Mouse (Mus musculus) adrenal gland, adult 8-10 months (tissue): ENCODE results near the gene Mipol1. TPM values are rescaled to one million over a fixed set of nuclear protein-coding genes. Genes with fewer than 3 reads are reported as not detected.
"Not testable (repeated sequence)": the region's sequence is repeated elsewhere in the genome, so short reads cannot be mapped to it uniquely, and the experiment has no call there.

Source experiments
- DNase-seq: peaks from one replicate; pipeline ENCODE4 v3.0.0; 2022
- total RNA-seq, 4 experiments: library from RNA; stranded (reverse); gene quantifications; 2 replicates each; pipeline ENCODE4 v1.2.4; 2022

The Mipol1 gene
- total RNA-seq = 10 to 100 TPM; 10.3 to 16.0 (median 13.5) TPM

DNA sequence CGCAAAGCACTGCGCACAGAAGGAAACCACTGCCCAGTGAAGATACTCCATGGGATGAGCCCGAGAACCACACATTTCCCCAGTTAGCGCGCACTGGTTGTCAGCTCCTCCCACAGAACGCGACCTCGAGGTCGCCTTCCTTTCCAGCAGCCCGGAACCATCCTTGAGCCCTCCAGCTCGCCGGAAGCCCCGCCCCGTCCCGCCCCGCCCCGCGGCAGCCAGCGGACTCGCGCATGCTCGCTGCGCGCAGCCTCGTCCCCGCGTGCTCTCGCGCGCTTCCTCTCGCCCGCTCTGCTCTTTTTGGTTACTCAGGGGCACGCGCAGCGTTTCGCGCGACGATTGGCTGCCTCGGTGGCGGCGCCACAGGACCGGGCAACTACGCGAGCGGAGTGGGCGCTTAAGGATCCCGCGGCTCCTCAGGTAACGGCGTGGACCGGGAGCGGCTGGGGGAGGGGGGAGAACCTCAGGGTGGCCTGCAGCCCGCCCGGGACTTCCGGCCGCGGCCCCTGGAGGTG lies at the start of gene Mipol1, which contains the start of gene Prps1l3:
TSS of gene Mipol1 (plus strand) at position 236 of the 515 bp plus-strand sequence.
TSS of gene Prps1l3 (plus strand) at position 221 of the 515 bp plus-strand sequence.
- DNase-seq = peak; percentile 84

DNA sequence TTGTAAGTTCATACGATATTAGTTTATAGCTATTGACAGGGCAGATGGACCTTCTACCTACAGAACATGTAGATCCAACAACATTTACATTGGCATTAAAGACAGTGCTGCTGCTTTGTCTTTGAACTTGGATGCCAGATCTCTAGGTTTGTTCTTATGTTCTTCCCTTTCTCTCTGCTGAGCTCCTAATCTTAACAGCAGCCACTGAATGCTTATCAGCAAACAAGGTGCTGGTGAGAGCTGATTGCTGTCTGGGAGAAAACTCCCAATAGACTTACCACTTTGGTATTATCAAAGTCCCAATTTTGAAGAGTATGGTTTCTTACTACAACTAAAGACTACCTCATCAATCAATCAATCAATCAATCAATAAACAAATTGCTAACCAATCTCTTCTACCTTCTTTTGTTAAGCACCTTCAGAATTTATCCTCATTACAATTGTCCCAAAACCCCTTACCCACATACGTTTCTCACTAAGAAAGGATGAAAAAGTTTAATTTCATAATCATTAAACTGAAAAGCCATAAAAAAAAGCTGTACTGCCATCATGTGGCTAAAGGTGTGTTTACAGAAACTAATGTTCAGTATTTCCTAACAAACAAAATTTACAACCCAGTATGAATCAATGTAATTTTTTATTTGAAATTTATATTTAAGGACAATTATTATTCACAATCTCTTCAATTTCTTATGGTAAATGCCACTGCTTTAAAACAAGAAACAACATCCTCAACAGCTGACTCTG lies 45.7 kb upstream of the Mipol1 start:
- DNase-seq = no peak

DNA sequence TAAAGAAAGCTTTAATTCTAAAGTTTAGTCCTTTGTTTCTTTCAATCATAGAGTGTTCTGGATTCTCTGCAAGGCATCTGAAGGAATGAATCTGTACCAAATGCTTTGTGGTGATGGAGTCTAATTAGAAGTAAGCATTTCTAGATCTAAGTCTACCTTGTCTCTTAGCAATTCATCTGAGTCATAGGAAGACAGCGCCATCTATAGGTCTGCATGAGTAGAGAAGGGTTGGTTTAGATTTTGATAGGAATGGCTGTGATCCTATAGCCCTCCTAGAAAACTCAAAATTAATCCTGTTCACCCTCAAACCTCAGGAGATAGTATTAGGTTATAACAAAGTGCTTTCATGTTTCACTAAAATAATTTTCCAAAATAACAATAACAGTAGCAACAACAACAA lies 44.8 kb upstream of the Mipol1 start:
- DNase-seq = no peak

DNA sequence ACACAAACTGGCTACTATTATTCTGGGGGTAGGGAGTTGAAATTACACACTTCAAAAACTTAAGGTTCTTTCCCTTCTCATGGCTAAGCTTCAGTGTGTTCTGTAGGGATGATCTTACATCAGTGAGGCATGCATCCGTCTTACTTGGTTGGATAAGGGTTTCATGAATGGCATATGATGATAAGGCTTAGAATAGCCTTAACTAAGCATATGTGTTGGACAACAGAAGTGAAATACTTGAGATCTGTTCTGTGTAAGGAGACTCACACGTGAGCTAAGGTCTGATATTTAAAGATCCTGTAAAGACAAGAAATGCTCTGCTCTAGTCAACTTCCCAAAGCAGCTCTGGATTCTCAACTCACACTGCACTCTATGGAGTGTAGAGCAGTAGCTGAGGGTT lies 44.1 kb upstream of the Mipol1 start:
- DNase-seq = no peak

DNA sequence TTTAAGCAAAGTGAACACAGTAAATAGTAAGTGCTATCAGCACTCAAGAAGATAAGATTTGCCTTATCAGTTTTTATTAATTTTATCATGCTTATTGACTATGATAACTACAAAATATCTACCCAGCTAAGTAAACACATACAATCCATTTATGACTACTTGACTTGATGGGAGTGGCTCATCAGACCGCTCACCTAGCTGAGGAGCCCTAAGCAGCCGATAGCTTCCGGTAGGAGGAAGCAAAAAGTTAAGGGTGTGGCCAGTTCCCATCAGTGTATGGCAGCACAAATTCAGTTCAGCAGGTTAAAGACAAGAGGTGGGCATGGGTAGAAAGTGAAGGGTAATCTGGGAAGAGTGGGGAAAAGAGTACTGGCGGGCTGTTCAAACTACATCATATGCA lies 43.2 kb upstream of the Mipol1 start:
- no peak for DNase-seq

DNA sequence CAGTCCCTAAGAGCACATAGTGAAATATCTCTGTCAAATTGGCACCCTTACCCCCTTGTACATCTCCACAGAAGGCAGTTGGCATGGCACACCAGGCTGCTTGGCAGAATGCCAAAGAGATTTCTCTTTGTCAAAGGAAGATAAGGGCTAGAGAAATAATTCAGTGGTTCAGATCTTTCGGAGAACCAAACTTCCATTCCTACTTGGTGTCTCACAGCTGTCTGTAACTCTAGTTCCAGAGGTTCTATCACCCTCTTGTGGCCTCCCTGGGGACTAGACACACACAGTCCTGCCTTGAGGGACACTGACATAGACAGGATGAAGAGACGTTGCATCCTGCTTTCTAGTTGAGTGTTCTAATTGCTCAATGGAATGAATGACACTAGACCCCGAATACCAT lies 35.6 kb upstream of the Mipol1 start:
- peak; percentile 33 for DNase-seq

DNA sequence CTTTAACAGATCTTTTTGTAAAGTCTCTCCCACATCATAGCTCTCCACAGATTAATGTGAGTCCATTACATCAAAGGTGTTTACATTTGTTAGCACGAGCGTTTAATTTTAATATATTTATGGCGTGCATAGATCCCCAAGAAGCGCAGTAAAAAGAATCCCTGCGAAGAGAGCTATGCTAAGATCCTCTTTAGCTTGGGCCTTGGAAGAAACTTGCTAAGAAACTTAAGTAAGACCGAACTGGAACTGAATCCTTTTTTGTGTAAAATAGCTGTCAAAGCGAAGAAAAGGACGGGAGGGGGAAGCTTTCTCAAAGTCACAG lies 34.0 kb upstream of the Mipol1 start:
- DNase-seq = no peak

DNA sequence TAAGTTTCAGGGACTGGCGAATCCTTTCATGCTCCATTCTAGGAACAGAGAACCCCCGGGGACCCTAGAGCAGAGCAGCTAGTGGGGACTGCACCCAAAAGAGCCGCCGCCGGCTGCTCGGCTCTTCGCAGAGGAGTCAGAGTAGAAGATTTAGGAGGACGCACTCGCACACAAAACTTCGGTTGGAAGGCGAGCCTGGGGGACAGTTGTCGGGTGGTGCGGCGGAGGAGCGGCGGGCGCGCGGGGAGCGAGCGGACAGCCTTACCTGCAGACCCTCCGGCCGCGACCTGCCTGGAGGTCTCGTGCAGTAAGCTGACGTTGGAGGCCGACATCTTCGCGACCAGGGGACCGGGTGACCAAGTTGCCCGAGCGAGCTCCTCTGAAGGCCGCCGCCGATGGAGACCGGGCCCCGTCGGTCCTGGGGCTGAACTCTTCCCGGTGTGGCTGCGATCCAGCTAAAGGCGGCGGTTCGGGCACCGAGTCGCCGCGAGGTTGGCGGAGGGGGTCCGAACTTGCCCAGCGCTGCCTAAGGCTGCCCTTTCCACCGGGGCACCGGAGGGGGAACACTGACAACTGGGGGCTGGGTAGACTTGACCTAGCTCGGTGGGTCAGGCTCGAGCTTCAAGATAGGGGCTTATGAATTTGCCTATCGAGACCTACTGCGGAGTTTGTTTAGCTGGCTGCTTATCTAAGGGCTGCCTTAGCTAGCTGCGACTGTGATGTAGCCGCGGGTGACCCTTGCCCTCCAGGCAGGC lies 33.4 kb upstream of the Mipol1 start:
- no peak for DNase-seq

DNA sequence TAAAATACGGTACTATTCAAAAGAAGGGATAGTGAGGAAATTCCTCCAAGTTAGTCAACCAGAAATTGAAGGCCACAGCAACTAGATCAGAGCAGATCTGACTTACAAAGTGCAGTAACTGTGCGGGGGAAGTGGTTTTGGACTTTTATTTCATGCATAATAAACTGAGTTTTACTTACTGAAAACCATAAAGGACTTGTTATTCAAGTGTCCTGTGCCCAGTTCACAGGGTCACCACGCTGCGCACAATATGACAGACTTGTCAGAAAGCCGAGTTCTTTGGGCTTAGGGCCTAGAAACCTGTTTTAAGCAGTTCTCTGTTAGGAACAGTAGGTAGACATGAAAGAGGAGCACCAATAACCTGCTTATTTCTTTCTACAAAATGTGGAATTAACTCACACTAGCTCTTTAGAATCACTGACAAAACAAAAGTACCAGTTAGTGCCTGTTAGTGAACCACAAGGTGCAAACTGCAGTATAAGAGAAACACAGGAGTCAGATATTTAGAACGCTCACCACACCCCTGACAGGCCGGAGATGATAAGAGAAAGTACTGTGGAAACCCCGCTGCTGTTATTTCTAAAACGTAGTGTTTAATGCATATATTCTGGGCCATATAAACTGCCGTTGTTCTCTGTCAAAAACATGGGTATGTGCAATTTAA lies 32.7 kb upstream of the Mipol1 start, which contains the start of gene Slc25a21:
TSS of gene Slc25a21 (minus strand) at position 110 of the 664 bp plus-strand sequence.
- DNase-seq = no peak

DNA sequence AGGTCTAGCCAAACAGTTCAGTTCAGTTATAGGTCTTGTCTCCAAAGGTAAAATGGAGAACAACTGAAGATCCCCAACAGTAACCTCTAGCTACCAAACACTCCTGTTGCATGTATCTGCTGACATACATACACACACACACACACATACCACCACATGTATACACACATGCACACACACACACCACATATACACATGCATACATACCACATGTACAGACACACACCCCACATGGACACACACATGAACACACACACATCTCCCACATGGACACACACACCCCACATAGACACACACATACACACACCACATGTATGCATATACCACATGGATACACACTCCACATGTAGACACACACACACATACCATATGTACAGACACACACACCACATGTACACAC lies 32.0 kb upstream of the Mipol1 start:
- DNase-seq = no peak

DNA sequence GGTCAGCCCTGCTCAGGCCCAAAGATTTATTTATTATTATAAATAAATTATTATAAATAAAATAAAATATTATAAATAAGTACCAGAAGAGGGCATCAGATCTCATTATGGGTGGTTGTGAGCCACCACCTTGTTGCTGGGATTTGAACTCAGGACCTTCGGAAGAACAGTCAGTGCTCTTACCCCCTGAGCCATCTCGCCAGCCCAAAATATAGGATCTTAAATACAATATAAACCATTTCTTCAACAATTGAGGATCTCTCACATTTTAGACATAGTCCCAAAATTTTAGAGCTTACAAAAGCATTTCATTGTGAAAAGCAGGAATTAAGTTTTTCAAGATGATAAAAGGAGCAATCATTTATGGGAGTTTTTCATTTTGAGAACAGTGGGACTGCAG lies 30.8 kb upstream of the Mipol1 start:
- DNase-seq = no peak

DNA sequence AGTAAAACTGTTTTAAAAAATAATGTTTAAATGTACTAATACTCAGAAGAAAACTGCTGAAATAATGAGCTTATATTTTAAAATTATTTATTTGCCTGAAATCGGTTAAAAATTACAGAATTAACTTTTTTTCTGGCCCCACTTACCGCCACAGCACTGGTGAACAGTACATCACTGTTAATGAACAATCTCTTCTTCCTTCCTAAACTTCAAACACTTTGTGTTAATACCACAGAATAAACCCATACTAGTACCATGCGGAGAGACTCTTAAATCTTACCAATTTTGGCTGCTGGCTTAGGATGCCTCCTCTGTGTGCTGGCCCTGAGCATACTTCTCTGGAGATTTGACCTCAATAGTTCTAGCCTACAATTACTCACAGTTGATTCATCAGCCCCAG lies 28.3 kb upstream of the Mipol1 start:
- DNase-seq = no peak

DNA sequence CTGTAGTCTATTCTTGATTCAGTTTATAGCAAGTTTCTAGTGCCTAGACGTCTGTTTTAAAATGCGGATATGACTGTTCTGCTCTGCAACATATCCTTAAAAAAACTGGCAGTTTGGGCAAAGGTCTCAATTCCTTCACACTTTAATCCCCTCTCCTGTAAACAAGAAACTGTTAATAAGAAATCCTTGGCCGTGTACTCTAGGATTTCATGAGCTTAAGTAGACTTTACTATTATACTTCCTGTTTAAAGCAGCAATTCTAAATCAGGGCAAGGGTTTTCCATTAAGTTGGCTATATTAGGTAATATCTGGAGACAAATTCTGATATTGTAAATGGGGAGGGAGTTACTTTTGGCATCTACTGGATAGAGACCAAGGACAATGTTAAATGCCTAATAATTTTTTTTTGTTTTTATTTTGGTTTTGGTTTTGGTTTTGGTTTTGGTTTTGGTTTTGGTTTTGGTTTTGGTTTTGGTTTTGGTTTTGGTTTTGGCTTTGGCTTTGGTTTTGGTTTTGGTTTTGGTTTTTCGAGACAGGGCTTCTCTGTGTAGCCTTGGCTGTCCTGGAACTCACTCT lies 25.9 kb upstream of the Mipol1 start:
- DNase-seq = no peak

DNA sequence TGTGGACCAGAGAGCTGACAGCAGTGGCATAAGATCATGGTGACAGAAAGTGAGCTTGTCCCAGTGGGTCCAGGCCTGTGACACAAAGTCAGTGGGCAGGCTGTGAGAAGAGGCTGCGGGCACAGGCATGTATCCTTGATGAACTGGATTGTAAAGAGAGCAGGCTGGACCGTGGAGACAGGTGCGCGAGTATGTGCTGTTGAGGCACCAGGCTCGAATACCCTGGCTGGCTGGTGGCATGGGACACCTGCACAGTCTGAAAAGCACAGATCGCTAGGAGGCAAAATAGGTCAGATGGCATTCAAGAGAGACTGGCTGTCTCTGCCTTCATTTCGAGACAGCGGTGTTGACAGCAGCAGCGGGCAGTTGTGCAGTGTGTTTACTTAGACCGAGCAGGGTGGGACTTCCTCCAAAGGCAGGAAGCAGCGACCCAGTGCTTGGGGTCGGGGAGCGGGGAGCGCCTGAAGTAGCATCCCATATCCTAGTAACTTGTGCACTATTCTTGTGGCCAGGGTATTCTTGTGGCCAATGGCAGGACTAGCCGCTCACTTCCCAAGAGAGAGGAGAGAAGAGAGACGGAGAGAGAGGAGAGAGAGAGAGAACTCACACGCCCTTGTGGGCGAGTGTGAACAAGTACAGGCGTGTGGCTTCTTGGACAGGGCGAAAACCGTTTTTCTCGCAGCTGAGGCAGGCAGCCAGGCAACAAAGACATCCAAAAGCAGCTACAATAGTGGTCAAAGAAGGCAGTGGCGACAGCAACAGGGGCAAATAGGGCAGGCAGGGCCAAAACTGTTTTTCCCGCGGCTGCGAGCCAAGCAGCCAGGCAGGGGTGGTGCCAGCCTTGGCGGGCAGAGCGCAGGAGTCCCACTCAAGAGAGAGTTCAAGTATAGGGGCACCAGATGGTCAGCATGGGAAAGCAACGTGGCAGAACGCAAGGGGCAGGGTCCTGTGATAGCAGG lies 18.6 kb upstream of the Mipol1 start:
- no peak for DNase-seq

DNA sequence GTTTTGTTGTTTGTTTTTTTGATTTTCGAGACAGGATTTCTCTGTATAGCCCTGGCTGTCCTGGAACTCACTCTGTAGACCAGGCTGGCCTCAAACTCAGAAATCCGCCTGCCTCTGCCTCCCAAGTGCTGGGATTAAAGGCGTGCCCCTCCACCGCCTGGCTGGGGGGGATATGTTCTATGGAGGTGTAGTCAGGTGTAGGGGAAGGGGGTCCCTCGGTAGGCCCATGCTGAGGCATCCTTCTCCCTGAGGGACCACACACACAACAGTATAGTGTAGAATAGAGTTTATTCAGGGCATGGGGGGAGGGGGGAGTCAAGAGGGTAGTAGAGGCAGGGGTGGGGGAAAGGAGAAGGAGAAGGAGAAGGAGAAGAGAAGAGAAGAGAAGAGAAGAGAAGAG lies 17.8 kb upstream of the Mipol1 start:
- DNase-seq = not testable (repeated sequence)

DNA sequence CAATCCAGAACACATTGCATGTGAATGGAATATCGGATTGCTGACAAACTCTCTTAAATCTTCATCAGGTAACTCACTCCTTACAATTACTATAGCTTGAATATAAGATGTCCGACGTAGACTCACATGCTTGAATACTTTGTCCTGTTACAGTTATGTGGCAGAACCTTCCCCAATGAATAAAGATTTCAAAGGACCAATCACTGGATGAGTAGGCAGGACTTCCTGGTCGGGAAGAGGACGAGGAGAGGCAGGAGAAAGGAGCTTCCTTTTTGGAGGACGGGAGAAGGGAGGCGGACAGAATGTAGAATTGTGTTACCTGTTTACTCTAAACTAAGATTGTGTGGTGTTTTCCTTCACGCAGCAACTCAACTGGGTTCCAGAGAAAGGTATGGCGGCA lies 3.8 kb upstream of the Mipol1 start:
- DNase-seq = no peak

DNA sequence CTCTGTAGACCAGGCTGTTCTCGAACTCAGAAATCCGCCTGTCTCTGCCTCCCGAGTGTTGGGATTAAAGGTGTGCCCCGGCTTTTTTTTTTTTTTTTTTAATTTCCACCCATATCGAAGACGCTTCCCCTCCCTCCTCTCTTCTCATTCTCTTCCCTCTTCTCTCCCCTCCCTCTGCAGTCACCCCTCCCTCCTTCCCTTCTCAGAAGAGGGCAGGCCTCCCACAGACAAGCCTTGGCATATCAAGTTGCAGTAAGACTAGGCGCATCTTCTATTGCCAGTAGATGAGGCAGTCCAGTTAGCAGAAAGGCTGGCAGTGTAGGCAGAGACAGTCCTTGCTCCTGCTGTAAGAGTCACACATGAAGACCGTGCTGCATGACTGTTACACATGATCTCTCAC lies 2.5 kb upstream of the Mipol1 start:
- DNase-seq = no peak

DNA sequence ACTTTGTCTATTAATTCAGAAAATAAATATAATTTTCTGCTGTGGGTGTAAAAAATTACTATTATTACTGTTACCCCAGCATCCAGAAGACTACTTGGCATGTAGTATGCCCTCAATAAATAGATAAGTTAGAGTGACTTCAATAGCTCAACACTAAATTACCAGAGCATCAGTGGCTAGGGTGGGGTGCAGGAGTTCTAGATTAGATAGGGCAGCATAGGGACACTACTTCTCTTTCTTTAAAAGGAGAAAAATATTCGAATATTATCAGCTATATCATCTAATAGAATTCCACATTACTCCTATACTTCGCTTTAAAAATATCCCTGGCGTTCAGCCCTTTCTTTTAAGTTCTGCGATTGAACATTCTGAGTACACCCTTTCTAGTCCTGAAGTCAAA lies 524 bp upstream of the Mipol1 start:
- DNase-seq = no peak

DNA sequence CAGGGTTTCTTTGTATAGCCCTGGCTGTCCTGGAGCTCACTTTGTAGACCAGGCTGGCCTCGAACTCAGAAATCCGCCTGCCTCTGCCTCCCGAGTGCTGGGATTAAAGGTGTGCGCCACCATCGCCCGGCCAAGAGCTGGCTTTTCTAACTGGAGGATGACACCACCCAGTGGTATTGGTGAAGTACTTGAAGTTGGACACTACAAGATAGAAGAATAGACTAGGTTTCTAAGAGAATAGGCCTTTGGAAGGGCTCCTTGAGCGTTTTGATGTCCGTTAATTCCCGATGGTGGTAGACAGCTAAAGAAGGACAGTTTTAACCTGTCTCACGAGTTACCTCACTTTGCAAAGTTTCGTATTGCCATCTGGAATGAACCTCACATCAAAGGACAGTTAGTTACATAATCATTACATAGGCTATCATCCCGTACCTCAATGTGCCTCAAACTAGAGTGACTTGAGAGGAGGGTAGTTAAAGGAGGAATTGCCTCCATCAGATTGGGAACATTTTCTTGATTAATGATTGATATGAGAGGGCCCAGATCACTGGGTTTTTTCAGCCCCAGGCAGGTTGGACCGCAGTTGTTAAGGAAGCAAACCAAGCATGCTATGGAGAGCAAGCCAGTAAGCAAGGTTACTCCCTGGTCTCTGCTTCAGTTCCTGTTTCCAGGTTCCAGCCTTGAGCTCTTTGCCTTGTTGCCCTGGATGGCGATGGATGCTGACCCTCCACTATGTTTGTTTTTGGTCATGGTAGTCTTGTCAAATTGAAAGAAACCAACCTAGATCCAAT lies 1.1 kb downstream of the Mipol1 start:
- DNase-seq = no peak

DNA sequence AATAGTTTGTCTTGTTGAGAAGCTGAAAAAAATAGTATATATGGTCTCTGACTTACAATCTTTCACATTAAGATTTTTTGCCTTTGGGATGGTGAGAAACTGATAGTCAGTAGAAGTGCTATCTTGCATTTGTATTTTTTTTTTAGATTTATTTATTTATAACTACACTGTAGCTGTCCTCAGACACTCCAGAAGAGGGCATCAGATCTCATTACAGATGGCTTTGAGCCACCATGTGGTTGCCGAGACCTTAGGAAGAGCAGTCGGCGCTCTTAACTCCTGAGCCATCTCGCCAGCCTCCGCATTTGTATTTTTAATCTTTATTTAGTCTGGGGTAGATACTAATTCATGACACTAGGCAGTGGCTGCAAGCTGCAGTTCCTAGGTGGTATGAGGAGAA lies 3.2 kb downstream of the Mipol1 start:
- no peak for DNase-seq
